Mouse (Mus musculus) kidney, adult 2 months (tissue): ENCODE data around the gene Cacna1d.

ENCODE experiments used
- CTCF ChIP-seq: fragments of 200-500 bp; conservative IDR thresholded peaks from 2 replicates; pipeline ENCODE4 v1.5.1; 2011; ENCODE audit warnings: low read depth, mild to moderate bottlenecking, control low read depth, low read length, moderate library complexity, mixed read lengths; ENCODE audit not compliant: insufficient read depth, insufficient read length
- POLR2A ChIP-seq: fragments of 200-500 bp; IDR thresholded peaks from one replicate; pipeline ENCODE4 v1.6.1; 2011; ENCODE audit warnings: low read depth, low read length, control low read depth

DNA sequence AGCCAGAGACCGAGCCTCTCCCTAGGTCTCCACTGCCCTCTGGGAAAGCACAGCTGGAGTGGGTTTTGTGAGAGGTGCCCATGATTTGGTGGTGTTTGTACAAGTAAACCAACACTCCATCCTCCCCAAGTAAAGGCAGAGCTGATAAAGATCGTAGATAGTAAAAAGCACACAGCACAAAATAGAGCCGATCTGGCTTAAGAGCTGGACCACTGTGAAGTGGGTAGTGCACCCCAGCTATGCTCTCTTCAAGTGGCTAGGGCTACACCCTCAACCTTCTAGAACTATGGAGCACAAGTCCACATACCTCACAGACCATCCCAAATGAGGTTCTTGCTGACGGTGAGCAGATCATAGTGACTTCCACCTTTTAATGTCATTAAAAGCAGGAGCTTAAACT, 451.8 kb downstream of the Cacna1d start:
- TF ChIP-seq CTCF (no peak), POLR2A (no peak)
